Mouse (Mus musculus) liver, adult 2 months (tissue): ENCODE data around the gene Zfp213. TPM values are rescaled to one million over a fixed set of nuclear protein-coding genes. Genes with fewer than 3 reads are reported as not detected.
"Not testable (repeated sequence)": the region's sequence is repeated elsewhere in the genome, so short reads cannot be mapped to it uniquely, and the experiment has no call there.

Source experiments
- DNase-seq: peaks from one replicate; pipeline ENCODE4 v3.0.0-alpha.2; 2011; ENCODE audit warnings: low read depth, low spot score; ENCODE audit errors: extremely low read depth
- H3K27ac ChIP-seq: fragments of 200-500 bp; replicated peaks from 2 replicates; pipeline ENCODE4 v1.5.1; 2012; ENCODE audit warnings: low read depth, mild to moderate bottlenecking, control low read depth, inconsistent platforms, low read length; ENCODE audit not compliant: insufficient read depth
- H3K27me3 ChIP-seq: fragments of 200-500 bp; 2 replicates; pipeline ENCODE4 v1.6.1; 2012; ENCODE audit warnings: mild to moderate bottlenecking, moderate library complexity, low read length, inconsistent platforms; ENCODE audit not compliant: control insufficient read depth, insufficient read depth
- H3K36me3 ChIP-seq: fragments of 200-500 bp; 2 replicates; pipeline ENCODE4 v1.6.1; 2012; ENCODE audit warnings: low read length, inconsistent platforms; ENCODE audit not compliant: control insufficient read depth, insufficient read depth
- H3K4me1 ChIP-seq: fragments of 200-500 bp; 2 replicates; pipeline ENCODE4 v1.6.1; 2011; ENCODE audit warnings: low read length; ENCODE audit not compliant: control insufficient read depth, insufficient read depth
- H3K4me3 ChIP-seq: fragments of 200-500 bp; 2 replicates; pipeline ENCODE4 v1.5.1; 2011; ENCODE audit warnings: low read depth, mild to moderate bottlenecking, control low read depth, low read length, moderate library complexity; ENCODE audit not compliant: insufficient read depth
- H3K79me2 ChIP-seq: fragments of 200-500 bp; 2 replicates; pipeline ENCODE4 v1.6.1; 2012; ENCODE audit warnings: inconsistent platforms, mild to moderate bottlenecking, low read length, moderate library complexity; ENCODE audit not compliant: control insufficient read depth, insufficient read depth
- H3K9ac ChIP-seq: fragments of 200-500 bp; 2 replicates; pipeline ENCODE4 v1.6.1; 2012; ENCODE audit warnings: low read depth, mild to moderate bottlenecking, control low read depth, inconsistent platforms, low read length
- CTCF ChIP-seq: fragments of 200-500 bp; IDR thresholded peaks from 2 replicates; pipeline ENCODE4 v1.5.1; 2011; ENCODE audit warnings: low read depth, low read length, control low read depth
- POLR2A ChIP-seq: fragments of 200-500 bp; IDR thresholded peaks from 2 replicates; pipeline ENCODE4 v1.6.1; 2011; ENCODE audit warnings: low read length, control low read depth; ENCODE audit not compliant: insufficient read depth; ENCODE audit errors: extremely low read depth
- WGBS: fragments of 180-500 bp; shearing (Covaris S2); methylation state at CpG from one replicate; pipeline ENCODE4 v1.1.7; 2018; 5-methylcytosine and 5-hydroxymethylcytosine counted together
- polyA plus RNA-seq: library from polyadenylated mRNA; depleted of rRNA; stranded (reverse); fragments of >200 nt; gene quantifications from 2 replicates; pipeline ENCODE4 v1.2.3, GENCODE M21; 2012; rRNA removed
- total RNA-seq: library from RNA; depleted of rRNA; stranded (reverse); fragments of >200 nt; gene quantifications from 2 replicates; pipeline ENCODE4 v1.2.3, GENCODE M21; 2014; rRNA removed

Zfp213 gene
- total and polyA plus RNA-seq, 2 experiments: 4.8 to 10.7 TPM

DNA sequence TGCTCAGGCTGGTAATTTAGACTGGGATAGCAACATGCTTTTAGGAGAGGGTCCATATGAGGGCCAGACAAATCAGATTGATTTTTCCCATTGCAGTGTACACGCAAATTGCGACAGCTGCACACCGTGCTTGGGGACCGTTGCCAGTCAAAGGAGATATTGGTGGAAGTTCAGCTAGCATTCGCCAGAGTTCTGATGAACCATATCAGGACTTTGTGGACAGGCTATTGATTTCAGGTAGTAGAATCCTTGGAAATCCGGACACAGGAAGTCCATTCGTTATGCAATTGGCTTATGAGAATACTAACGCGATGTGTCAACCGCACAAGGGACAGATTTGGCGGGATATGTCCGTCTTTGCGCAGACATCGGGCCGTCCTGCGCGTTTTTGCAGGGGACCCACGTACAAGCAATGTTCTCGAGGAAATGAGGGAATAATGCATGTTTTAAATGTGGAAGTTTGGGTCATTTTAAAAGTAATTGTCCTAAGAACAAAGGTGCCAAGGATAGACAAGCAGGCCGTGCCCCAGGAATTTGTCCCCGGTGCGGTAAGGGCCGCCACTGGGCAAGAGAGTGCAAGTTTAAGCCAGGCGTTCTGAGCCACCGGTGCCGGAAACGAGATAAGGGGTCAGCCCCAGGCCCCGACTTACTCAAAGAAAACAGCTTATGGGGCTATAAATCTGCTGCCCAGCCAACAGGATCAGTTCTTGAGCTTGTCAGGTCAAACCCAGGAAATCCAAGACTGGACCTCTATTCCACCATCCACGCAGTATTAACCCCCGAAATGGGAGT is 40.9 kb downstream of the Zfp213 start:
- not testable (repeated sequence) for H3K4me1 ChIP-seq, H3K4me3 ChIP-seq, H3K36me3 ChIP-seq, H3K27ac ChIP-seq, H3K27me3 ChIP-seq, H3K79me2 ChIP-seq, H3K9ac ChIP-seq
- WGBS: 45% methylated on average over 30 of the region's 30 CpGs
- peak; percentile 91 for DNase-seq

DNA sequence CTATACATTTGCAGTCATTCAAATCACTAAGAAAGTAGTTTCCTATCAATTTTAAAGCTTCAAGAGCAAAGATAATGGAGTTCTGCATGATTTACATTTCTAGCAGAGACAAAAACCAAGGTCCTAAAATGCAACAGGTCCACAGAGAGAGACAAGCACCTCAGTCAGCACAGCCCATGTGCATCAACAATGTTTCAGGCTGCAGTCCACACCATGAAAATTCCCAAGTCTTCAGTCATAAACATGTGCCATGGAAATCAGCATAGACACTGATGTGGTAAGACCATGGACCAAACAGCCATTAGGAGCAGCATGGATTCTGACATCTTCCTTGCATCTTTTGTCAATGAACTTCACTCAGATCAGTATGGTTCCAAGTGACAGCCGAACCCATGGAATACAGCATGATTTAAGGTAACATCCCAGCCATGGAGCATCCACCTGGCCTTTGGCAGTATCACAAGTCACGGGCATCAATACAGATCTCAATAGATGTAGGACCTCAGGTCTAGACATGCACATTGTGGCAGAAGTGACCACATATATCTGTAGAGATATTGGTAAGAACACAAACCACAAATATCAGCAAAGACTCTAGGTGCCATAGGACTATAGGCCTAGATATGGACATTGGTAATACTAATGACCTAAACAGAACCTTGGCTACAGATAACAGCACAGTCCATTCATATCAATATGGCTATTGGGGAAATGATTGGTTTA is 45.2 kb downstream of the Zfp213 start:
- H3K4me3 ChIP-seq: no peak overlapping the region
- DNase-seq: no peak
- 73% methylated on average over 2 of the region's 2 CpGs for WGBS
- H3K27me3 ChIP-seq: 0 out of 2 replicates have a peak, but pooled peaks cover 3% of the 10 kb centered on the region
- no peak for TF ChIP-seq CTCF
- no peak for TF ChIP-seq POLR2A
- H3K9ac ChIP-seq: no peak overlapping the region
- no peaks in the 10 kb centered on the region for H3K36me3 ChIP-seq
- no peaks in the 10 kb centered on the region for H3K4me1 ChIP-seq
- no peaks in the 10 kb centered on the region for H3K79me2 ChIP-seq
- no peak overlapping the region for H3K27ac ChIP-seq

Other genes starting within 250 kb of the Zfp213 start
- gene Vmn2r115, start 220.5 kb downstream of the Zfp213 start, total RNA-seq: not detected in 2 replicates
- gene Vmn2r115, start 220.5 kb downstream of the Zfp213 start, polyA plus RNA-seq: not detected in 2 replicates
- not detected in 2 replicates for gene Vmn2r116, start 179.6 kb downstream of the Zfp213 start, total RNA-seq
- gene Vmn2r116, start 179.6 kb downstream of the Zfp213 start, polyA plus RNA-seq: not detected in 2 replicates
- gene Vmn2r117, start 84.5 kb downstream of the Zfp213 start, total RNA-seq: not detected in 2 replicates
- not detected in 2 replicates for gene Vmn2r117, start 84.5 kb downstream of the Zfp213 start, polyA plus RNA-seq
- 1.3 and 2.0 TPM in 2 replicates for gene Zfp13, start 35.2 kb upstream of the Zfp213 start, total RNA-seq
- gene Zfp13, start 35.2 kb upstream of the Zfp213 start, polyA plus RNA-seq: 2.2 and 3.2 TPM in 2 replicates
- gene Zscan10, start 36.6 kb upstream of the Zfp213 start, total RNA-seq: not detected in 2 replicates
- gene Zscan10, start 36.6 kb upstream of the Zfp213 start, polyA plus RNA-seq: not detected in 2 replicates
- under 0.01 TPM in 1 of 2 replicates, not detected in the other for gene Mmp25, start 81.0 kb upstream of the Zfp213 start, total RNA-seq
- gene Mmp25, start 81.0 kb upstream of the Zfp213 start, polyA plus RNA-seq: 0.06 and 0.10 TPM in 2 replicates
- gene Bicdl2, start 96.3 kb upstream of the Zfp213 start, total RNA-seq: 0.09 TPM in 1 of 2 replicates, not detected in the other
- 0.05 TPM in 1 of 2 replicates, not detected in the other for gene Bicdl2, start 96.3 kb upstream of the Zfp213 start, polyA plus RNA-seq
- gene Hcfc1r1, start 109.4 kb upstream of the Zfp213 start, total RNA-seq: 9.3 and 11.5 TPM in 2 replicates
- 142 and 189 TPM in 2 replicates for gene Hcfc1r1, start 109.4 kb upstream of the Zfp213 start, polyA plus RNA-seq
- 6.0 and 6.8 TPM in 2 replicates for gene Thoc6, start 109.6 kb upstream of the Zfp213 start, total RNA-seq
- gene Thoc6, start 109.6 kb upstream of the Zfp213 start, polyA plus RNA-seq: 10.2 and 10.3 TPM in 2 replicates
- 4.0 TPM in 2 replicates for gene Tnfrsf12a, start 113.2 kb upstream of the Zfp213 start, total RNA-seq
- 6.0 and 7.1 TPM in 2 replicates for gene Tnfrsf12a, start 113.2 kb upstream of the Zfp213 start, polyA plus RNA-seq
- gene Cldn6, start 115.0 kb upstream of the Zfp213 start, total RNA-seq: not detected in 2 replicates
- gene Cldn6, start 115.0 kb upstream of the Zfp213 start, polyA plus RNA-seq: 0.46 and 0.54 TPM in 2 replicates
- not detected in 2 replicates for gene Cldn9, start 119.8 kb upstream of the Zfp213 start, total RNA-seq
- gene Cldn9, start 119.8 kb upstream of the Zfp213 start, polyA plus RNA-seq: not detected in 2 replicates
- gene 1520401A03Rik, start 158.5 kb upstream of the Zfp213 start, total RNA-seq: under 0.01 TPM in 1 of 2 replicates, not detected in the other
- not detected in 2 replicates for gene 1520401A03Rik, start 158.5 kb upstream of the Zfp213 start, polyA plus RNA-seq
- 0.18 and 1.0 TPM in 2 replicates for gene Pkmyt1, start 162.1 kb upstream of the Zfp213 start, total RNA-seq
- 1.6 and 2.6 TPM in 2 replicates for gene Pkmyt1, start 162.1 kb upstream of the Zfp213 start, polyA plus RNA-seq
- gene Paqr4, start 176.6 kb upstream of the Zfp213 start, total RNA-seq: 1.3 and 1.6 TPM in 2 replicates
- 3.1 and 3.7 TPM in 2 replicates for gene Paqr4, start 176.6 kb upstream of the Zfp213 start, polyA plus RNA-seq
- gene Kremen2, start 181.6 kb upstream of the Zfp213 start, total RNA-seq: not detected in 2 replicates
- gene Kremen2, start 181.6 kb upstream of the Zfp213 start, polyA plus RNA-seq: 0.06 TPM in 1 of 2 replicates, not detected in the other
- 11.1 and 12.6 TPM in 2 replicates for gene Flywch1, start 207.4 kb upstream of the Zfp213 start, total RNA-seq
- 13.8 and 14.2 TPM in 2 replicates for gene Flywch1, start 207.4 kb upstream of the Zfp213 start, polyA plus RNA-seq
- gene Flywch2, start 221.8 kb upstream of the Zfp213 start, total RNA-seq: 1.5 and 1.8 TPM in 2 replicates
- 1.5 and 2.6 TPM in 2 replicates for gene Flywch2, start 221.8 kb upstream of the Zfp213 start, polyA plus RNA-seq
- gene Srrm2, start 226.3 kb upstream of the Zfp213 start, total RNA-seq: 33.0 and 46.5 TPM in 2 replicates
- gene Srrm2, start 226.3 kb upstream of the Zfp213 start, polyA plus RNA-seq: 177 and 316 TPM in 2 replicates